ENCODE assay signal across 26 mouse cellular contexts in genomic region chr2:30906641-30907040, GRCm38 (mm10).
"Had no signal": no experiment of that assay in that cellular context is flagged by ENCODE, and none has a peak within 500 bp of the region (broad histone marks: within the 10 kb centered on the region; RNA-seq: fewer than 3 reads in every experiment).

No protein-coding gene starts in this region.

- H3K4me2 ChIP-seq: heart, embryonic 11.5 days; heart, embryonic 13.5 days; heart, embryonic 15.5 days; hindbrain, embryonic 13.5 days; hindbrain, embryonic 15.5 days; kidney, embryonic 15.5 days; limb, embryonic 13.5 days; limb, embryonic 15.5 days; liver, embryonic 12.5 days had no signal

- H3K27me3 ChIP-seq: kidney, embryonic 15.5 days; limb, embryonic 13.5 days; limb, embryonic 15.5 days had no signal

- H3K4me3 ChIP-seq: heart, adult 2 months; heart, embryonic 13.5 days; heart, embryonic 15.5 days; hindbrain, embryonic 13.5 days; hindbrain, embryonic 15.5 days; kidney, embryonic 15.5 days; limb, embryonic 13.5 days; limb, embryonic 15.5 days; liver, embryonic 12.5 days had no signal

- H3K27ac ChIP-seq: heart, adult 2 months; heart, embryonic 13.5 days; heart, embryonic 15.5 days; hindbrain, embryonic 13.5 days; hindbrain, embryonic 15.5 days; hindbrain, postnatal 0 days; kidney, embryonic 15.5 days; kidney, postnatal 0 days; limb, embryonic 13.5 days; limb, embryonic 15.5 days; liver, embryonic 12.5 days had no signal

- H3K36me3 ChIP-seq: heart, embryonic 13.5 days; heart, embryonic 15.5 days; hindbrain, embryonic 13.5 days; hindbrain, embryonic 15.5 days; kidney, embryonic 15.5 days; limb, embryonic 13.5 days; limb, embryonic 15.5 days; liver, embryonic 12.5 days had no signal

- H3K9me3 ChIP-seq: heart, embryonic 13.5 days; heart, embryonic 15.5 days; hindbrain, embryonic 13.5 days; hindbrain, embryonic 15.5 days; kidney, embryonic 15.5 days; limb, embryonic 13.5 days; limb, embryonic 15.5 days; liver, embryonic 12.5 days had no signal

- DNase-seq: gastrocnemius, postnatal 14 days; gastrocnemius, postnatal 36 days; heart, adult 11 months; heart, adult 2 months; heart, postnatal 14 days; heart, postnatal 36 days; kidney, adult 11 months; kidney, adult 2 months; kidney, adult 9 months; kidney, postnatal 14 days; kidney, postnatal 36 days; layer of hippocampus, adult 9-11 months; layer of hippocampus, postnatal 36 days; left cerebral cortex, postnatal 4 days had no signal

- ATAC-seq: hindbrain, postnatal 0 days; intestine, embryonic 16.5 days; liver, embryonic 12.5 days had no signal

- H3K9ac ChIP-seq: heart, embryonic 13.5 days; heart, embryonic 15.5 days; hindbrain, embryonic 13.5 days; hindbrain, embryonic 15.5 days; kidney, embryonic 15.5 days; limb, embryonic 13.5 days; limb, embryonic 15.5 days; liver, embryonic 12.5 days had no signal

- H3K4me1 ChIP-seq: liver, embryonic 12.5 days had no signal
